Mouse (Mus musculus): Measurements from ENCODE around the gene Rab11b.
"Not testable (repeated sequence)": the region's sequence is repeated elsewhere in the genome, so short reads cannot be mapped to it uniquely, and the experiment has no call there.

DNA sequence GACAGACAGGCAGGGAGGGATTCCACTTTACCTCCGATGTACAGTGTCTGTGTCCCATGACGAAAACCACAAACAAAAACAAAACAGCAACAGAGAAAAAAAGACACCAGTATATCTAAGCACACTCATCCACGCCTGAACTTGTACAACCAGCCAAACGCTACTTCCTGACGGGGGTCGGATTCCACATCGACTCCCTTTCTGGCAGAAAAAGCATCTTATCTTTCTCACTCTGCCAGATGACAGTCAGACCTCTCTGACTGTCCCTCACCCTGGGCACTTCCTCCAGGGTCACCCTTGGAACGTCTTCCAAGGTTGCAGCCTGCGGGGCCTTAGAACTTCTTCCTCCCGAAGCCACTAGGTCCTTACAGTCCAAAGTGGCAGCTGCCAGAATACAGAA lies 26.8 kb downstream of the Rab11b start:
- TF ChIP-seq POLR2A, CTCF (IDR thresholded peaks at IDR 0.05; ENCODE audit: extremely low read depth, insufficient read depth, low read length): not testable (repeated sequence)

Data from cortical plate, adult 2 months (tissue).